ENCODE assay signal across 7 mouse cellular contexts in genomic region chr7:141215880-141216733, GRCm38 (mm10). TPM values are rescaled to one million over a fixed set of nuclear protein-coding genes. Genes with fewer than 3 reads are reported as not detected.
DNase-seq lines count a peak whose midpoint lies in the region; ATAC-seq and TF ChIP-seq lines count a peak whose summit lies in the region.

No protein-coding gene starts in this region.

- WGBS in limb, embryonic 12.5 days: under 1% methylated on average over 42 of the region's 42 CpGs
- 1% methylated on average over 42 of the region's 42 CpGs for WGBS in midbrain, embryonic 11.5 days

- peak overlapping the region; percentile 89 for H3K4me2 ChIP-seq in limb, embryonic 12.5 days
- H3K4me2 ChIP-seq in midbrain, embryonic 11.5 days: peak overlapping the region; percentile 73

- H3K27me3 ChIP-seq in limb, embryonic 12.5 days: no peaks in the 10 kb centered on the region
- no peaks in the 10 kb centered on the region for H3K27me3 ChIP-seq in midbrain, embryonic 11.5 days (ENCODE audit: control insufficient read depth, insufficient read depth, low read length)

- peak; percentile 78 for DNase-seq in 3T3-L1 (ENCODE audit: low read depth, low spot score)
- DNase-seq in B cell, adult 2 months: peak; percentile 61
- peak; percentile 85 for DNase-seq in midbrain, embryonic 11.5 days (ENCODE audit: low spot score, missing footprints)
- DNase-seq in frontal cortex, postnatal 10 days (ENCODE audit: low spot score in 2 of 2): no peak

- H3K4me1 ChIP-seq in cortical plate, adult 2 months (ENCODE audit: control insufficient read depth, insufficient read depth, low read length): no peaks in the 10 kb centered on the region; the same call in 1 of the 2 replicates
- H3K4me1 ChIP-seq in limb, embryonic 12.5 days (replicated peaks): peaks cover 33% of the 10 kb centered on the region
- H3K4me1 ChIP-seq in midbrain, embryonic 11.5 days (ENCODE audit: control insufficient read depth, insufficient read depth, low read length): peaks cover 16% of the 10 kb centered on the region

- H3K4me3 ChIP-seq in cortical plate, adult 2 months (ENCODE audit: insufficient read depth, low read length): peak overlapping the region; percentile 46
- peak overlapping the region; percentile 65 for H3K4me3 ChIP-seq in limb, embryonic 12.5 days (replicated peaks)
- H3K4me3 ChIP-seq in midbrain, embryonic 11.5 days (ENCODE audit: low read depth, low read length): peak overlapping the region; percentile 72

- H3K27ac ChIP-seq in cortical plate, adult 2 months (ENCODE audit: insufficient read depth, low read length): no peak overlapping the region
- H3K27ac ChIP-seq in limb, embryonic 12.5 days: peak overlapping the region; percentile 82
- H3K27ac ChIP-seq in midbrain, embryonic 11.5 days (ENCODE audit: low read depth, low read length): peak overlapping the region; percentile 62

- H3K36me3 ChIP-seq in limb, embryonic 12.5 days: peaks cover 31% of the 10 kb centered on the region
- H3K36me3 ChIP-seq in midbrain, embryonic 11.5 days (ENCODE audit: control insufficient read depth, insufficient read depth, low read length): 0 out of 2 replicates have a peak, but pooled peaks cover 2% of the 10 kb centered on the region

- ATAC-seq in hematopoietic stem cell, adult 5-6 weeks (replicated peaks in 1 of 2; ENCODE audit: insufficient read depth in 1 of 2, low FRiP score in 2 of 2, low TSS enrichment in 1 of 2, low read depth in 1 of 2, poor library complexity in 2 of 2, severe bottlenecking in 2 of 2): peak; percentile 2 to 11; a peak in 1 of 4 replicates
- ATAC-seq in limb, embryonic 12.5 days (ENCODE audit: insufficient number of reproducible peaks, insufficient read depth, low FRiP score, low TSS enrichment, low read depth): peak; percentile 61
- ATAC-seq in midbrain, embryonic 11.5 days (ENCODE audit: low FRiP score): peak; percentile 73

- no peaks in the 10 kb centered on the region for H3K9me3 ChIP-seq in limb, embryonic 12.5 days
- H3K9me3 ChIP-seq in midbrain, embryonic 11.5 days (ENCODE audit: control insufficient read depth, low read length): no peaks in the 10 kb centered on the region

- TF ChIP-seq POLR2A in cortical plate, adult 2 months (IDR thresholded peaks at IDR 0.05; ENCODE audit: extremely low read depth, insufficient read depth, low read length): no peak

- TF ChIP-seq CTCF in cortical plate, adult 2 months (IDR thresholded peaks at IDR 0.05; ENCODE audit: extremely low read depth, insufficient read depth, low read length): no peak

- H3K9ac ChIP-seq in limb, embryonic 12.5 days (replicated peaks): peak overlapping the region; percentile 67
- peak overlapping the region; percentile 82 for H3K9ac ChIP-seq in midbrain, embryonic 11.5 days (ENCODE audit: low read length)

RNA-seq across cellular contexts. Expression of gene Rassf7, which starts 0.4 kb away (rescaled TPM):
- 1.5 and 2.2 TPM in 2 replicates for polyA plus RNA-seq in cortical plate, adult 2 months (2012; rRNA removed)
- 4.9 and 5.1 TPM in 2 replicates for total RNA-seq in hematopoietic stem cell, adult 5-6 weeks (2017)
- polyA plus RNA-seq in limb, embryonic 12.5 days (2016; fragmentation: Nextera tagmentation; extraction: Ambion mirVana): 39.1 and 43.7 TPM in 2 replicates
- polyA plus RNA-seq in midbrain, embryonic 11.5 days (2014; fragmentation: Nextera tagmentation; extraction: Ambion mirVana): 33.5 and 38.3 TPM in 2 replicates

RNA-seq across cellular contexts. Expression of gene Lmntd2, which starts 2.2 kb away (rescaled TPM):
- 0.17 and 0.27 TPM in 2 replicates for polyA plus RNA-seq in cortical plate, adult 2 months (2012; rRNA removed)
- 1.6 TPM in 1 of 2 replicates, not detected in the other for total RNA-seq in hematopoietic stem cell, adult 5-6 weeks (2017)
- 4.2 and 5.2 TPM in 2 replicates for polyA plus RNA-seq in limb, embryonic 12.5 days (2016; fragmentation: Nextera tagmentation; extraction: Ambion mirVana)
- 2.1 and 2.5 TPM in 2 replicates for polyA plus RNA-seq in midbrain, embryonic 11.5 days (2014; fragmentation: Nextera tagmentation; extraction: Ambion mirVana)

RNA-seq across cellular contexts. Expression of gene Phrf1, which starts 12.5 kb away (rescaled TPM):
- polyA plus RNA-seq in cortical plate, adult 2 months (2012; rRNA removed): 24.3 and 26.0 TPM in 2 replicates
- total RNA-seq in hematopoietic stem cell, adult 5-6 weeks (2017): 52.5 and 77.3 TPM in 2 replicates
- 95.8 and 102 TPM in 2 replicates for polyA plus RNA-seq in limb, embryonic 12.5 days (2016; fragmentation: Nextera tagmentation; extraction: Ambion mirVana)
- 59.6 and 78.3 TPM in 2 replicates for polyA plus RNA-seq in midbrain, embryonic 11.5 days (2014; fragmentation: Nextera tagmentation; extraction: Ambion mirVana)

RNA-seq across cellular contexts. Expression of gene Lrrc56, which starts 22.1 kb away (rescaled TPM):
- polyA plus RNA-seq in cortical plate, adult 2 months (2012; rRNA removed): 5.4 and 5.8 TPM in 2 replicates
- 0.60 and 0.75 TPM in 2 replicates for total RNA-seq in hematopoietic stem cell, adult 5-6 weeks (2017)
- polyA plus RNA-seq in limb, embryonic 12.5 days (2016; fragmentation: Nextera tagmentation; extraction: Ambion mirVana): 17.0 and 19.0 TPM in 2 replicates
- 7.5 and 8.8 TPM in 2 replicates for polyA plus RNA-seq in midbrain, embryonic 11.5 days (2014; fragmentation: Nextera tagmentation; extraction: Ambion mirVana)

RNA-seq across cellular contexts. Expression of gene Hras, which starts 22.3 kb away (rescaled TPM):
- 256 and 265 TPM in 2 replicates for polyA plus RNA-seq in cortical plate, adult 2 months (2012; rRNA removed)
- total RNA-seq in hematopoietic stem cell, adult 5-6 weeks (2017): 15.0 and 19.7 TPM in 2 replicates
- 95.3 and 98.1 TPM in 2 replicates for polyA plus RNA-seq in limb, embryonic 12.5 days (2016; fragmentation: Nextera tagmentation; extraction: Ambion mirVana)
- 86.1 and 103 TPM in 2 replicates for polyA plus RNA-seq in midbrain, embryonic 11.5 days (2014; fragmentation: Nextera tagmentation; extraction: Ambion mirVana)

Comparison
In these comparisons a context has a peak if more than half of its experiments do, and no peak if none do; other contexts are left out.
1. DNase-seq: peak in 3T3-L1 (single experiment), B cell, adult 2 months (2 of 2) and midbrain, embryonic 11.5 days (single experiment); none in frontal cortex, postnatal 10 days (0 of 2).
2. ATAC-seq: peak in every context shown above with its lines; median percentile 73 in midbrain, embryonic 11.5 days; 61 in limb, embryonic 12.5 days; 6 in hematopoietic stem cell, adult 5-6 weeks.
3. RNA of gene Rassf7, which starts 0.4 kb away (polyA plus RNA-seq): 39.1 to 43.7 TPM in limb, embryonic 12.5 days and 33.5 to 38.3 TPM in midbrain, embryonic 11.5 days; 1.5 to 2.2 TPM in cortical plate, adult 2 months; every median in the first group is over 10 times any median in the second.
4. Peak in every context shown above with its lines, with median percentiles within 50 percentile points of each other: H3K4me3 ChIP-seq.